Mouse (Mus musculus) T-helper 2 cell (primary cell): ENCODE data around the gene Eml4.

Experiments used
- in situ Hi-C: fragments of 300-600 bp; cut with MboI, MseI; formaldehyde crosslinking; loops from one replicate; pipeline ENCODE4 v1.15.1; 2025; ENCODE audit warnings: high pct_unique_total_duplicates

Eml4 gene

DNA sequence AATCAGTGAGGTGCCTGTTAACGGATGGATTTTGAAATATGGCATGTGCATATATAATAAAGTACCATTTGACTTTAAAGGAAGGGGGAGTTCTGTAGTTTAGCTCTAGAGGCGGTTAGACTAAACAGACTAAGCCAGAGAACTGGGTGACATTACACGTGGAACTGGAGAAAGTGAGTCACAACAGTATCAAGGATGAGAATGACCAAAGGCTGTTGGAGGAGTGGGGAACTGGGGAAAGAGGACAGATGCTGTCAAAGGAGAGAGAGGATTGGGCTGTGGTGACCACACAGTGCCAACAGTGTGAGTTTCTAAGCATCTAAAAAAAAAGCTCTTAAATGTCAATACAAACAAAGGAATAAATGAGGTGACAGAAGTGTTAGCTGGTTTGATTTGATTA is 29.1 kb downstream of the Eml4 start:
- in situ Hi-C loops: no loop called here

DNA sequence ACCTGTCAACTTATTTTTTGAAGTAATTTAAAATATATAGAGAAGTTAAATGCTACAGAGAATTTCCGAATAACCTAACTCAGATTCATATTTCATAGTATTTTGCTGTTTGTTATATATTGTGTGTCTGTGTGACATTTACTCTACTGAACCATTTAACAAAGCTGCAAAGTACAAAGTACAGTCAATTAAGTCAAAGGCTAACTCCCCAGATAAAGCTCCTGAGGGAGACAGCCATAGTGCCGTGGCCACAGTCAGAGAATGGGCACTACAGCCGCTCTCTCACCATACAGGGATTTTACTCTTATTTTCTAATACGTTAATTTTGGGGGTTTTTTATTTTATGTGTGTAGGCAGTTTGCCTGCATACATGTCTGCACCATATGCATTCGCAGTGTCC is 32.0 kb downstream of the Eml4 start:
- in situ Hi-C loops: no loop called here

DNA sequence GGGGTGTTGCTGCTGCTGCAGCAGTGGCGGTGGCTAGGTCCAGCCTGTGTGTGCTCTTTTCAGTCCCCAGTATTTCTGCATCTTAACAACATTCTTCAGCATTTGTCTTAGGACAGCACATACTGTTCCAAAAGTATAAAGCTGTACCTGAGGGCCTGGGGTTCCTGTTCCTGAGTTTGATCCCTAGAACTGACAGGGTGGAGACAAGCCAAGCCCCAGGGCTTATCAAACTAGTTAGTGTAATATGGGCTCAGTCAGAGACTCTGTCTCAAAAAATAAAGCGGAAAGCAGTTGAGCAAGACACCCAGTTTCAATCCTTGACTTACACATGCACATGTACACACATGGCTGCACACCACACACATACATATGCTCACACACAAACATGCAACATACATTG is 34.2 kb downstream of the Eml4 start:
- in situ Hi-C loops: no loop called here

DNA sequence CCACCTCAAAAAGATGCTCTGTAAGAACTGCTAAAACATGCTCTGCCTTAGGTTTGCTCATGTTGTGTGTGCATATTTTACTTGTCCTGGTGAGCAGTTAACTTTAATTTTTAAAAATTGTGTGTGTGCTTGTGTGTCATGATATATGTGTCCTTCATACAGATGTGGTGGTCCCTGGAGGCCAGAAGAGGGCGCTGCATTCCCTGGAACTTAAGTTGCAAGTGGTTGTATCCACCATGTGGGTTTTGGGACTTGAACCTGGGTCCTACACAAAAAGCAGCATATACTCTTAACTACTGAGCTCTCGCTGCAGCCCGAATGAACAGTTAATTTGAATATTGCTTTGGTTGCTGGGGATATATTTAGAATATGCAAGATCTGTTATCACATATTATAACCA is 36.4 kb downstream of the Eml4 start:
- in situ Hi-C loops: no loop called here

DNA sequence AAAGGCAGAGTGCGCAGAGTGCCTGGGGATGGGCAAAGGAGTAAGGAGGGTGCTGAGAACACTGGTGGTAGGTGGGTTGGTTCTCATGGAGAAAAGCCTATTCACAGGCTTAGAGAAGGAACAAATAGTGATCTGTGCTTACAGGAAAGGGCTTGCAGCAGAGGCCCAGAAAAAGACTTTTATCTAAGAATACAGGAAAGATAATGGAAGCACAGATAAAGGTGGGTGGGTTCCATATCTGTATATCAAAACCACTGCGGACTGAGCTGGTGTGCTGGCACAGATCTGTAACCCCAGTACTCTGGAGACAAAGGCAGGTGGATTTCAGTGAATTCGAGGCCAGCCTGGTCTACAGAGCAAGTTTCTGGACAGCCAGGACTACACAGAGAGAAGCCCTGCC is 43.3 kb downstream of the Eml4 start:
- in situ Hi-C loops: no loop called here

DNA sequence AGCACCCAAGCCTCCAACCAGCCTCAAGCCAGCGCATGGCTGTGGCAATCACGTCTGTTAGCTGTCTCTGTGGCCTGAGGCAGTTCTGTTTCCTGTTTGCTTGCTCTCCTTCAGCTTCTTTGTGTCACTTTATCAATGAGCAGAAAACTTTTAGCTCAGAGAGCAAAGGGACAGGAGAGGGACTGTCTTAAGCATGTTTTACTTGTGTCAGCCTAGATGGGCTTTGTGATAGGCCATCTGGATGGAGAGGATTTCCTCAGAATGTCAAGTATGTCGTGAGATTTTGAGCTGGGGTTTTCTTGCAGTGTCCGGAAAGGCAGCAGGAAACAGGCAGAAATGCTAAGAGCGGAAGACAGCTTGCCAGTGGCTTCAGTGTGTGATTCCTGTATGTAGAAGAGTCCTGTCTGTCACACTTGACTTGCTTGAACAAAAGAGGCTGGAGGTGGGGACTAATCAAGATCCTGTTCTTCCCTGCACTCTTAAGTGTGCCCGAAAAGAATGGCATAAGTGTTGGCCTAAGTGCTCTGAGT is 46.9 kb downstream of the Eml4 start:
- in situ Hi-C loops: no loop called here

DNA sequence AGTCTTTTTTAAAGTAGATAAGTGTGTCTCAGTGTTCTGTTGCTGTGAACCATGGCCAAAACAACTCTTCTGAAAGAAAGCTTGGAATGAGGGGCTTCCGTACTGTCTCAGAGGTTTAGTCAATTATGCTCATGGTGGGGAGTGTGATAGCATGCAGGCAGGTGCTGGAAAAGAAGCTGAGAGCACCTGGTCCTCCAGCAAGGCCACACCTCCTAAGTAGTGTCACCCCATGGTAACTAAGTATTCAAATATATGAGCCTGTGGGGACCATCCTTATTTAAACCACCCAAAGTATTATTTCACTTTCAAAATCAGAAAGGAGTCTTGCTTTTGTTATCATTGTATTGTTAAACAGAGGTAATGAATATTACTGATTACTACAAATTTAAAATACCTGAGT is 48.0 kb downstream of the Eml4 start:
- in situ Hi-C loops: no loop called here

DNA sequence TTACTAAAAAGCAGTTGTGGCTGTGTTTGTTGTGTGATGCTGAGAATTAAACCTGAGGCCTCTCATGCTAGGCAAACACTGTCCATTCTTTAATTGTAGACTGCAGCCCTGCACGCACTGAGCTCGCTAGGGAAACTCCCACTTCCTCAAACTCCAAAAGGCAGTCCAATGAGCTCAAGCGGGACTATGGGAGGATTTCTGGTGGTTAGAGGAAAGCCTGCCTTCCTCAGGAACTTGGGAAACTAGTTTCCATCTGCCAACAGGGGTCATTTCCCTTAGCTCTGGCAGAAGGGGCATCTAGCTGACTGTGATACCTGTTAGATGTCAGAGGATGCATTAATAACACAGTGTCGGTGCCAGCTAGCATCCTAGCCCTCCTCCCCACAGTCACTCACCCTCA is 79.9 kb downstream of the Eml4 start:
- in situ Hi-C loops: no loop called here

DNA sequence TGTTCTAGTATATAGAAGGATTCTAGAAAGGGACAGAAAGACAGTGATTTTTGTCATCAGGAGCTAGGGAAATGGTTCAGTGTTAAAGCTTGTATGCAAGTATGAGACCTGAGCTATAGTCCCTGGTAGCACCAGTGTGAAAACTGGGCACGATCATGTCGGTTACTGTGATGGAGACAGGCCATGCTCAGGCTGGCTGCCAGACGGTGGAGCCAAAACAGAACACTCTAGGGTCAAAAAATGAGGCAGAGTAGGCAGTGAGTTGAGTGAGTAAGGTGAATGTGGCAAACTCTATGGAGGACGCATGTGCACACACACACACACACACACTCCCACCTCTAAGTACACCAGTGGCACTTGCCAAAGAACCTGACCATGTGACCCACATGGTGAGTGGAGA is 92.7 kb downstream of the Eml4 start:
- in situ Hi-C loops: no loop called here

DNA sequence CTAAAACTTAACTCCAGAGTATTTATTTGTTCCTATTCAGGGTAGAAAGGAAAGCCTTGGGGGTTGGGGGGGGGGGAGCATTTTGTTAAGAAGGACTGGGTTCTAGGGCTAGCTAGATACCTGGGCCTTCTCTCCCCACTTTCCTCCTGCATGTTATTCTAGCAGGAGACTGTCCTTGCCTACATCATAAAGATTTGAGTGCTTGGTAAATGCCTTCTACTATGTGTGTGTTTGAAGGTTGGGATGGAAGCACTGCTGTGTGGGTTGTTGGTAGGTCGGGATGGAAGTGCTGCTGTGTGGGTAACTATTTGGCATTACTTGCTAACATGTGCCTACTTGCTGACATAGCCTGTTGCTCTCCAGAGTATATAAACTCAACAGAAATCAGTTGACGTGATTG is 98.9 kb downstream of the Eml4 start:
- in situ Hi-C loops: no loop called here

DNA sequence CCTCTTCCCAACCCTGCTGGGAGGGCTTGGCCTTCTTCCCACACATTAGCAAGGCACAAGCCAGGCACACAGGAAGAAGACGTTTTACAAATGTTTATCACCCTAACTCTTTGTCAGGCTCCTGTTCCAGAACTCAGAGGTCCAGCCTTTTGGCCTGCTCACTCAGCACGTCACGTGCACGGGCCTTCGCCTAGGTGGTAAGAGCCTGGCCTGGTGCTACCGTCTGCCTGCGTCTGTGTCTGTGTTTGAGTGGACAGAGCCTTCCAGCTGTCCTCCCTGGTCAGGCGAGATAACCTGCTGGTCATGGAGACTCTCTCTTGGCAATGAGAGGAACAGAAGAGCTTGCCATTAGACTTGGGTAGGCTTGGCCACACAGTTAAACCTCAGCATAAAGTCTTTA is 100.6 kb downstream of the Eml4 start:
- in situ Hi-C loops: no loop called here

DNA sequence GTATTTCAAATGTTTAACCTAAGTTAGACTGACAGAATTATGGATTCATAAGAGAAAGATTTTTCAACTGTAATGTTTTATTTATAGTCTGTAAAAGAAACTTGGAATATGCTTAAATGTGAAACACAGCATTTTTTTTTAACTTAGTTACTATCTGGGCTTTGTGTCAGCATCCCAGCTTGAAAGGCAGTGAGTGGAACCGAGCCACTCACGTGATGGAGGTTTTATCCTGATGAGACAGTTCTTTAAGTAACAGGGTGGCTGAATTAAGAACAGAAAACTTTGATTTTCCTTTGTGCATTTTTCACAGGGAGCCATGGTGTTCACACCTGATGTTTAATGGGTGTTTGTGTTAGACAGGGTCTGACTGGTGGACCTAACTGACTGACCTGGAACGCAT is 101.1 kb downstream of the Eml4 start:
- in situ Hi-C loops: no loop called here

DNA sequence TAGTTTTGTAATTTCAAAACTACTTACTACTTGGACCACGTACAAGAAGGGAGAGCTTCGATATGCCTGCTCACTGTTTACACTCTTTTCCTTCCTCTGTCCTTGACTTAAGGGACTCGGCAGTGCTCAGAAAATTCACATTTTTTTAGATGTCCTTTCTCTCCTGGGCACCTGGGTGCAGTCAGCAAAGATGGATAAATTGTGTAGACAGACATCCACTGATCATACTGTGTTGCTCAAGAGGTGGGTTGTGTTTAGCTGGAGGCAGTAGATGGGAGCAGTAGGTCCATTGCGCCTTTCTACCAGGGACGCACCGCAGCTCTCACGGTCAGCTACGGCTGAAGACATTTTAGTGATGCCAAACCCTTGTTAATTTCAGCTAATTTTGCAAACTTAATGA is 101.7 kb downstream of the Eml4 start:
- in situ Hi-C loops: no loop called here

DNA sequence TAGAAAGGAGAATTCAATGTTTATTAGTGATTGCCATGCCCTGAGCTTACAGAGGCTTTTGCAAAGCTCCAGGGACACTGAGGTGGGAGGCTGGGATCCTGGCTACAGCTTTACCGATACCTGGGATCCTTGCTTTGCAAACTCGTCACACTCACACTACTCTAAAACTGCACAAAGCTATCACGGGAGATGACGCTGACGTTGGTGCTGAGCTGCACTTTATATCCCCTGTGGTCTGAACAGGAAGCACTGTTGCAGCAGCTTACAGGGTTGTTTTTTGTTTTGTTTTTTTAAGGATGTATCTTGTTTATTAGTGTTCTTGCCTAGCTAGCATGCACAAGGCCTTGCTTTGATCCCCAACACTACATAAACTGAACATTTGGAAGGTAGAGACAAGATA is 102.9 kb downstream of the Eml4 start:
- in situ Hi-C loops: no loop called here

DNA sequence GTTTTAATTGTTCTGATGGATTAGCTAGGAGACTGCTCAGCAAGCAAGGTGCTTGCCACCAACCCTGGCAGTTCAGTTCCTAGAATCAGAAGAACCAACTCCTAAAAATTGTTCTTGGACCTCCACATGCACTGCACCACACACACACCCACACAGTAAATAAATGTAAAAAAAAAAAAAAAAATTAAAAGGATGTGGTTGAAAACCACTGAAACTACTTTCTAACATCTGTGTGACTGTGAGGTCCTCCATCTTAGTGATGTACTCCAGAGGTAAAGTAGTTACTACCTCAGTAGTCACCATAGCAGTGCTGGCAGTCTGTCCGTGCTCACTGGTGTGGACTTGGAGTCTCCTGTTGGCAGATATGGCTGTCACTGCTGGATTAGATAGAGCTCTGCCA is 106.5 kb downstream of the Eml4 start:
- in situ Hi-C loops: no loop called here

DNA sequence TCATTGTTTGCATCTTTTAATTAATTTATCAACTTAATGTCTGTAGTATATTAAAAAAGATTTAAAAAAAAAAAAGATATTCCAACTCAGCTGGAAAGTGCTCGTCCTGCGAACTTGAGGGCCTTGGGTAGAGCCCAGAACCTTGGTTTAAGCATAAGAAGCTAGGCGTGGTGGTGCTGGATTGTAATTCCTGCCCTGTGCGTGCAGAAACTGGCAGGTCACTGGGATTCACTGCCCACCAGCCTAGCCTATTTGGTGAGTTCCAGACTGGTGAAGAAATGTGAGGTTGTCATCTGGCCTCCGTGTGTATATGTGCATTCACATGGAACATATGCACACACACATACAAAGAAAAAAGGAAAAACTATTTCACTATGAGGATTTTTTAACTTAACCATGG is 115.2 kb downstream of the Eml4 start:
- in situ Hi-C loops: no loop called here

DNA sequence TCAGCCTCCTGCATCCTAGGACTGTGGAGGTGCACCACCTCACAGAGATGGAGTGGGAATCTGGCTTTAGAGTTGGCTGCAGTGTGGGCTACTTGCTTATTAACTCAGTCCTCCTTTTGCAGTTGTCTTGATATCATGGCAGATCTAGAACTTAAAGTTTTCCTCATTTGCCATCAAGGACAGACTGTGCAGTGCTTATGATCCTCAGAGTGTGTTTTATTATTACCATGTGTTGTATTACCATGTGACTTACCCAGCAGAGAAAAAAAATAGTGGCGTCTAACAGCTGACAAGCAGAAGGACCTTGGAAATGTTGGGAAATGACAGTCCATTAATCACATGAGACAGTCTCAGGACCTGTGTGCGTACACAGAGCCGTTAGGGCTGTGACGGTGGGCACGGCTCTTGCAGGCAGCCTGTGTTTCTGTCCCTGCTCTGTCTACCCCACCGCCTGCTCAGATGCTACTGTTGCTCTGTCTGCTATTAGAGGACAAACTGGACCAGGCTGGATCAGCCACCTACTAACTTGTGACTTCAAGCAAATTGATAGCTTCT is 116.0 kb downstream of the Eml4 start:
- in situ Hi-C loops: no loop called here

DNA sequence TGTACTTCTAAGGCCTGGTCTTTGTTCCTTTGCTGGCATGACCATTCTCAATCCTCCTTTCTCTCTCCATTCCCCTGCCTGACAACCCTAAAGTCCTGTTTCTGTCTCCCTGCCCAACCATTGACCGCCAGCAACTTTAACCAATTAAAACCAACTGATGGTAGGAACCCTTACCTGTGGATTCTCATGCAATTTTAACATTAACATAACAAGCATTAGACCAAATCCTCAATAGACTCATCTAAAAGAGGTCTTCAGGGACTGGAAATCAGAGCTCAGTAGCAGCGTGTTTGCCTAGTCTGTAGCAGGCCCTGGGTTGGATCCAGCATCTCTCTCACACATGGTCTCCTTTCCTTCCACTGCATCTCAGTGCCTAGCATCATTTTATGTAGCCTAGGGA is 118.9 kb downstream of the Eml4 start:
- in situ Hi-C loops: no loop called here

DNA sequence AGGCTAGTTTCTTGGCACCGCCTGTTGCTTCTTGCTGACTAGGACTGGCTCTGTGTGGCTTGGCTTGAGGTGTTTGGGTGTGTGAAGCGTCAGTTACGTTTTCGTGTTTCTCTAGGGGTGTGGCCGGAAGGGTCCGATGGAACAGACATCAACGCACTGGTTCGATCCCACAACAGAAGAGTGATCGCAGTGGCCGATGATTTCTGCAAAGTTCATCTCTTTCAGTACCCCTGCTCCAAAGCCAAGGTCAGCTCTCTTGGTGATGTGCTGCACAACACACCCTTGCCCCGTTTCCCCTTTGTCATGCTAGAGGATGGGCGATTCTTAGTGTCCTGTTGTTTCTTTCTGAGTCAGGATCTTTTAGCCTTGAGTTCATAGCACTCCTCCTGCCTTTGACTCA is 126.4 kb downstream of the Eml4 start:
- in situ Hi-C loops: no loop called here

DNA sequence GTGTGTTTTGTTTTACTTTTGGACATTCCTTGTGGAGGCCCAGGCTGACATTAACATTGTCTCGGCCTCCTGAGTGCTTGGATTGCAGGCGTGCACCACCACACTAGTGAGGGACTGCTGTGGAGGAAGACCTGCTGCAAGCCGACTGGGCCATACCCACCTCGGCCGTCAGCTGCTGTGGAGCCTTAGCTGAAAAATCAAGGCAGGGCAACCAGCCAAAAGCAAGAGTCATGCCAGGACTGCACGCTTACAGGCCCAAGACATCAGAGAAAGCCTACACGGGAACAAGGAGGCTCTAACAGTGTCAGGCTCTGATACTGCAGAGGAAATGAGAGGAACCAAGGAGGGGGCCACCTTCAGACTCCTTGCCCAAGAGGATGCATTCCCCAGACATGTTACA is 130.8 kb downstream of the Eml4 start:
- in situ Hi-C loops: no loop called here

DNA sequence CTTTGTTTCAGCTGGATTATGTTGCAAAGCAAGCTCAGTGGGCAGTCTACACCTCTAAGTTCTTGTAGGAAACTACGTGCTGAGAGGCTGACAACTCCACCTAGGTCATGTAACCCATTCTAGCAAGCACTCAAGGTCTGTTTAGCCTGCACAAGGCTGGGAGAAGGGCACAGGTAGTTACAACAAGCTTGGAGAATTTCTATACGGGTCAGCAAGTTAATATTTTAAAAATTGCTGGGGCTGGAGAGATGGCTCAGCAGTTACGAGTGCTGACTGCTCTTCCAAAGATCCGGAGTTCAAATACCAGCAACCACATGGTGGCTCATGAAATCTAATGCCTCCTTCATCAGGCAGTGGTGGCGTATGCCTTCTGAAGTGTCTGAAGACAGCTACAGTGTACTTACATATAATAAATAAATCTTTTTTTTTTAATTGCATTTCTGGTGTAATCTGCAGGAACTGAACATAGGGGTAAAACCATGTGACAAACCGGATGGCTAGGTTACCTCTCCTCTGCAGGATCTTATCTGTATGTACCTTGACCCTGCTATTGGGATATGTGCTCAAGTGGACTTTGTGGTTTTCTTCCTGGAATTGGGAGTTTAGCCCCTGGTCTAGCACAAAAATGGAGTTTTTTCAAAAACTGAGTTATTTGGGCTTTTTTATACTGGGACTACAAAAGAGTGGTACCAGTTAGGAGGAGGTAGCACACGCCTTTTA is 132.2 kb downstream of the Eml4 start:
- in situ Hi-C loops: no loop called here

DNA sequence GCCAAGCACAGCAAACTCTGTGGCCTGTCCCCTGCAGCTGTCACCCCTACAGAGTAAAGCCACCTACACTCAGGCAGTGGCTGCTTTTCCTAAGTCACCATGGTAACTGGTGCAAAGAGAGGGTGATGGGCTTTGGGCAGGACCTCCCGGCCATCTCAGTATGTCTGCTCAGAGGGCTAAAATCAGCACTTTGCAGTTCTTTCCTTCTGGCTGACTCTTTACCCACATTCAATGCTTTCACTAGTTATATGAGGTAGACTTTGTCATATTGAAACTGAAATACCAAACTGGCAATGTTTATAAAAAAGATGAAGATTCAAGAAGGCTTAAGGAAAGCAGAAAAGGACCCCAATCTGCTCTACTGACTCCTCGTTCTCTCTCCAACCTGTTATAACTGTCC is 133.1 kb downstream of the Eml4 start:
- in situ Hi-C loops: no loop called here

DNA sequence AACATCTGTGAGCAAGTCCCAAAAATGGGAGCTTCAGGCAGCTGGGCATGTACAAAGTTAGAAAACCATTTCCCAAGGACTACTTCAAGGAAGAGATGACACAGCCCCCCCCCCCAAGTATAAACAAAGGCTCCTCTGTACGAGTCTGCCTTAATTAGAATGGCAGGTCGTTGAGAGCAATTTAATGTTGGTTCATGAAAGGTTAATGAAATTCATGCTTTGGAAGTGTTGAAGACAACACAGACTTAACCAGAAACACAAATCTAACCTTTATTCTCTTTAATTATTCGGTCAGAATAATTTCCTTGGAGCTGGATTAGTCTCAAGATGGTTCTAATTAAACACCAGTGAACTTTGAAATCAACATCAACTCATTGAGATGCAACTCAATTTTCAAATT is 137.0 kb downstream of the Eml4 start:
- in situ Hi-C loops: no loop called here

DNA sequence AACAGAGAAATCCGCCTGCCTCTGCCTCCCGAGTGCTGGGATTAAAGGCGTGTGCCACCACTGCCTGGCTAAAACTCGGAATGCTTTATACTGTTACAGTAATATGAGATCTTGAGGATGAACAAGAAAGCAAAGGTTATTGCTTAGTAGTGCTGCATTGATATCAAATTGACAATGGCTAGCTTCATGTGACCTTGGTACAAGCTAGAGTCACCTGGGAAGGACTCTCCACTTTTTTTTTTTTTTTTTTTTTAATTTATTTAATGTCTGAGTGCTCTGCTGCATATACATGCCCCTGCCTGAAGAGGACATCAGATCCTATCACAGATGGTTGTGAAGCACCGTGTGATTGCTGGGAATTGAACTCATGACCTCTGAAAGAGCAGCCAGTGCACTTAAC is 148.2 kb downstream of the Eml4 start:
- in situ Hi-C loops: no loop called here
